Mouse (Mus musculus): ENCODE measurements at regions not wholly inside any gene's neighbourhood (a gene's known extent, or its start where the extent isn't known, plus 50 kb on each side); places are given as distances from the start of the nearest gene placed in this dataset.

DNA sequence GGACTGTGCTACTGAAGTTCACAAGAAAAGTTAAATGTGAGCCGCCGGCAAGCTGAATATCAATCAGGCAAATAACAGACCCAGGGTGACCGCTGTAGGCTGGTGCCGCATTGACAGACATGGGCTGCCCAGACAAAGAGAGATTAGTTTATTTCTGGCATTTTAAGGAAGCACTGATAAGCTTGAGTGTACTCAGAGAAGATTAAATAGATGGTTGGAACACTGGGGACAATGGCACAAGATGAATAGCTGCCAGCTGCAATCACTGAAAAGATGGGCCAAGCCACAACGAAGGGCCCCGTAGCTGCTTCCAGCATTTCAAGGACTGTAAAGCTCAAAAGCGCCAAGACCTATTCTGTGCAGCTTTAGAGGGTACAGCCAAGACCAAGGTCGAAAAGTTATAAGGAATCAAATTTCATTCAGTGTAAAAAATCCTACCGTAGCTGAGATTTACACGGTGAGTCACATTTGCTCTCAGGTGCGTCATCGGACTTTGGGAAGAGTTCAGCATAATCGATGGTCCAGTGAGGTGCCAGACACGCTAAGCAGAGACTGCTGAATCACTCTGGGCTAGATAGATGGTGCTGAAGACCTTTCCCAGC is 285.1 kb upstream of the Camk1g start:
- Histone ChIP-seq H3K4me3 (no peak overlapping the region), H3K27me3 (replicated peaks) (no peaks in the 10 kb centered on the region), H3K9ac (0 out of 2 replicates have a peak overlapping the region, but pooled peaks have one; percentile 15), H3K4me2 (peak overlapping the region; percentile 29), H3K27ac (ENCODE audit: poor library complexity, severe bottlenecking) (no peak overlapping the region), H3K9me3 (replicated peaks) (no peaks in the 10 kb centered on the region), H3K36me3 (no peaks in the 10 kb centered on the region), H3K4me1 (replicated peaks) (peaks cover 11% of the 10 kb centered on the region)
- 39% methylated on average over 14 of the region's 14 CpGs for WGBS
- no peak for ATAC-seq (ENCODE audit: insufficient number of reproducible peaks, low FRiP score)

DNA sequence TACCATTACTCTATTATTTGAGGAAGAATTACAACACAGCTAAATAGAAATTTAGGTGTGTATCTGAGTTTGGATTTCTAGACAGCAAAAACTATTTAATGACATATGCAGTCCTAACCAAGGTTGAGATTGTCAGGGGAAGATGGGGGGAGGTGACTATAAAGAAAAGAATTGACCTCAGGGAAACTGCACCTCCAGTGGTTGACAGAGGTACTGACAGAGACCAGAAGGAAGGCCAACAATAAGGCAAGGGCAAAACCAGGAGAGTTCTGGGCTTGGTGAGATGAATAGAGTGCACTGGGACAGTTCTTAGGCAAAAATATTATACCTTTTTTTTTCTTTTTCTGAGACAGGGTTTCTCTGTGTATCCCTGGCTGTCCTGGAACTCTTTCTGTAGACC is 280.2 kb upstream of the Camk1g start:
- Histone ChIP-seq H3K4me3 (no peak overlapping the region), H3K36me3 (no peaks in the 10 kb centered on the region), H3K27ac (ENCODE audit: poor library complexity, severe bottlenecking) (no peak overlapping the region), H3K27me3 (replicated peaks) (no peaks in the 10 kb centered on the region), H3K9ac (no peak overlapping the region), H3K4me2 (no peak overlapping the region), H3K9me3 (replicated peaks) (no peaks in the 10 kb centered on the region), H3K4me1 (replicated peaks) (peaks cover 5% of the 10 kb centered on the region)
- ATAC-seq (ENCODE audit: insufficient number of reproducible peaks, low FRiP score), result no peak

DNA sequence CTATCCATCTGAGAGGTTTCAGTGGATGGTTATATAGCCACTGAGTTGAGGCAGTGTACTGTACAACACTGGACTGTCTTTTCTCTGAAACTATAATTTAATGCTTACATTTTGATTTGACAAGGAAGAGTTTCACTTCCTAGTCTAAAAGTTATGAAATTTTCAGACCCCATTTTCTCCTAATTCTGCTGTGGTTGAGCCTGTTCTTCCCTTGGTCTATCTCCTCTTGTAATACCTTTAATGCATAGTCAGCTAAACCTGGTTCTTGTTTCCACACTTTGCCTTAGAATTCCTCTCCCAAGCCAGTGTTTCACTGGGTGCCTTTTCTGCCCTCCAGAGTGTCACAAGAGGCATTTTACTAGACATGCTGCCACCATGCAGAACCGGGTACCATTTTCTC is 279.3 kb upstream of the Camk1g start:
- Histone ChIP-seq H3K36me3 (no peaks in the 10 kb centered on the region), H3K4me1 (replicated peaks) (no peaks in the 10 kb centered on the region), H3K4me2 (no peak overlapping the region), H3K4me3 (no peak overlapping the region), H3K27me3 (replicated peaks) (no peaks in the 10 kb centered on the region), H3K9me3 (replicated peaks) (no peaks in the 10 kb centered on the region), H3K27ac (ENCODE audit: poor library complexity, severe bottlenecking) (no peak overlapping the region), H3K9ac (no peak overlapping the region)
- no peak for ATAC-seq (ENCODE audit: insufficient number of reproducible peaks, low FRiP score)
- WGBS, result 80% methylated on average over 1 of the region's 1 CpGs

DNA sequence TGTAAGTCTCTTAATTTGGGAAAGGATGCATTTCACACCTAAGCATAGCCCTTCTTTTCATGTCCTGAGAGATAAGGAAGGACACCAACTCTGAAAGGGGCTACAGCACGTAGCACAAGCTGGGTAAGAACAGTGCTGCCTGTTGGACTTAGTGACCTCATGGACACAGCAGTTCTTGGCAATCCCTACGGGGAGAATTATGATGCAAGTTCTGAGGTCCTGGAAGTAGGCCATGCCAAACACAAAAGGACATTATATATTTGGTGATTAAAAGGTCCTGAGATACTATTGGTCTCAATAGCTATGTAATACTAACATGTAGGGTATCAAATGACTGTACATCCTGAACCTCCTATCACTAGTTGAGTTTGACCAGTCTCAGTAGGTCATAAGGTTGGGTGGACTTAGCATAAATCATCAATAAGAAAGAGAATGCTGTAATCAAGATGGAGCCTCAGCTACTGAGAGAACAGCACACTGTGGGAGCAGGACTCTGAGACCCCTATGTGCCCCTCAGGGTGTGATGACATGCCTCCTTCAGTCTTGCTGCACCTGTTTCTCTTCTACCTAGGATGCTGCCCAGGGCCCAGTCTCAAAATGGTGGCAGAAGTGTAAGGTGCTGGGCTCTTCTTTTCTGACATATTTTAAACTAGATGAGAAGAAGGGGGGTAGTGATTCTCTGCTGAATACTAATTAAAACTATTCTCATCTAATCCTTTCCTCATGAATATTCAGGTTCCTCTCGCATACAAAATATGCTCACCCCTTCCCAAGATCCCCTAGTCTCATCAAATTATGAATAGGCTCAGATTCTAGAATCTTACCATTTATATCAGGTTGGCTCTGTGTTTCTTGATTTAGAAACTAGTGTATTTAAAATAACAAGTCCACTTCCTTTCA is 277.5 kb upstream of the Camk1g start:
- no peak for ATAC-seq (ENCODE audit: insufficient number of reproducible peaks, low FRiP score)
- WGBS, result 69% methylated on average over 3 of the region's 3 CpGs

DNA sequence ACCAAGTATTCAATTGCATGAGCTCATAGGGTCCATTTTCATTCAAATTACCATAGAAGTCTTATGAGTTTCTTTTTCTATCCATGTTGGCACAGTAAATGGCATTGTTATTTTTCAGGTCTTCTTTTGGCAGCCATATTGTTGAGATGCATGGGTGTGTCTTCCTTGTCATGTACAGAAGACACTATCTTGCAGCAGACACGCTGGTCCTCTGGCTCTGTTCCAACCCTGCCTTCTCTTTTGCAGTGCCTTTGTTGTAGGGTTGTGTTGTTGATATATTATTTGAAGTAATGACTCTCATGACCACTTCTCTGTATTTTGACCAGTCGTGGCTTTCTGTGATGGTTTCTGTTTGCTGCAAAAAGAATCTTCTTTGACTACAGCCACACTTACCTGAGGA is 274.4 kb upstream of the Camk1g start:
- ATAC-seq (ENCODE audit: insufficient number of reproducible peaks, low FRiP score), result no peak
- Histone ChIP-seq H3K4me2 (no peak overlapping the region), H3K9me3 (replicated peaks) (no peaks in the 10 kb centered on the region), H3K4me1 (replicated peaks) (no peaks in the 10 kb centered on the region), H3K9ac (no peak overlapping the region), H3K4me3 (no peak overlapping the region), H3K36me3 (no peaks in the 10 kb centered on the region), H3K27me3 (replicated peaks) (no peaks in the 10 kb centered on the region), H3K27ac (ENCODE audit: poor library complexity, severe bottlenecking) (no peak overlapping the region)
- 78% methylated on average over 2 of the region's 2 CpGs for WGBS

More for the DNA sequence above, 277.5 kb upstream of the Camk1g start:
- Histone ChIP-seq H3K27me3 (replicated peaks) (no peaks in the 10 kb centered on the region), H3K4me3 (no peak overlapping the region), H3K36me3 (no peaks in the 10 kb centered on the region), H3K4me1 (replicated peaks) (no peaks in the 10 kb centered on the region), H3K9me3 (replicated peaks) (no peaks in the 10 kb centered on the region), H3K27ac (ENCODE audit: poor library complexity, severe bottlenecking) (no peak overlapping the region), H3K4me2 (no peak overlapping the region), H3K9ac (no peak overlapping the region)

DNA sequence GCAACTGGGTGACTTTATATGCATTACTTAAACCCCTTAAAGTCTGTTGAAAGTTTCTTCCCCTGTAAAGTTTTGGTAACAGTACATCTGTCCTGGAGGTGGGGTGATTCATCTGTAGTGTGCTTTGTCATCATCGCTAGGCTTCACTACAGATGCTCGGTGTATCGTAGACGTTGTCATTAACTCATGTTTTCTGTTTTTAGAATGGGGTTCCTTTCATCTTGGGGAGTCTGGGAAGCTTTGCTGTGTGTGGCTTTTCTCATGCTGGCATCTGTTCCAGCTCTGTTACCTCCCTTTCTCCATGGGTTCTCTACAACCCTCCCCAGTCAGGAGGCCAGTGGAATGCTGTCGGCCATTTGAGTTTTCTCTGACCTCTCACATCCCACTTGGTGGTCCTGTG is 266.4 kb upstream of the Camk1g start:
- Histone ChIP-seq H3K27me3 (replicated peaks) (no peaks in the 10 kb centered on the region; the same call in 1 of the 2 replicates), H3K9ac (no peak overlapping the region), H3K4me2 (no peak overlapping the region), H3K4me1 (replicated peaks) (no peaks in the 10 kb centered on the region), H3K4me3 (no peak overlapping the region), H3K27ac (ENCODE audit: poor library complexity, severe bottlenecking) (no peak overlapping the region), H3K9me3 (replicated peaks) (no peaks in the 10 kb centered on the region), H3K36me3 (no peaks in the 10 kb centered on the region)
- 73% methylated on average over 5 of the region's 5 CpGs for WGBS
- no peak for ATAC-seq (ENCODE audit: insufficient number of reproducible peaks, low FRiP score)

DNA sequence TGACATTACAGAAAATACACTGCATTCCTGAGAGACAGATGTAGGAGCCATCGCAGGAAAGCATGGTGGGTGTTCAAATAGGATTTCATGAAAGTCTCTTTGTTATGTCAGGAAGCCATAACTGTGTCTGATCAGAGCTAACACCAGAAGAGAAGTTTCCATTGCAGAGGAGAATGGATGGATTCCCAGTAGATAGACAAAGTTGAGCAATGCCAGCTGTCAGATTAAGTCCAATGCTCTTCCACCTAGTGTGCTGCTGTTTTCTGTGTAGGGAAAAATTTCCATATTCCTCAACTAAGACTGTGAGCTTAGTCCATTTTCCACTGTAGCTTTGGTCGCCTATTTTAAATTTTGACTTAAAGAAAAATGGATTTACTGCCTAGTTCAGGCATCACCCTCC is 262.0 kb upstream of the Camk1g start:
- H3K9me3 ChIP-seq (replicated peaks), result no peaks in the 10 kb centered on the region
- peaks cover 18% of the 10 kb centered on the region for H3K4me1 ChIP-seq (replicated peaks)
- 78% methylated on average over 2 of the region's 2 CpGs for WGBS
- H3K4me2 ChIP-seq, result peak overlapping the region; percentile 36; the same call in 1 of the 2 replicates
- no peaks in the 10 kb centered on the region; the same call in 1 of the 2 replicates for H3K27me3 ChIP-seq (replicated peaks)
- H3K9ac ChIP-seq, result no peak overlapping the region
- no peak overlapping the region for H3K4me3 ChIP-seq
- no peak overlapping the region for H3K27ac ChIP-seq (ENCODE audit: poor library complexity, severe bottlenecking)
- H3K36me3 ChIP-seq, result no peaks in the 10 kb centered on the region
- no peak for ATAC-seq (ENCODE audit: insufficient number of reproducible peaks, low FRiP score)

DNA sequence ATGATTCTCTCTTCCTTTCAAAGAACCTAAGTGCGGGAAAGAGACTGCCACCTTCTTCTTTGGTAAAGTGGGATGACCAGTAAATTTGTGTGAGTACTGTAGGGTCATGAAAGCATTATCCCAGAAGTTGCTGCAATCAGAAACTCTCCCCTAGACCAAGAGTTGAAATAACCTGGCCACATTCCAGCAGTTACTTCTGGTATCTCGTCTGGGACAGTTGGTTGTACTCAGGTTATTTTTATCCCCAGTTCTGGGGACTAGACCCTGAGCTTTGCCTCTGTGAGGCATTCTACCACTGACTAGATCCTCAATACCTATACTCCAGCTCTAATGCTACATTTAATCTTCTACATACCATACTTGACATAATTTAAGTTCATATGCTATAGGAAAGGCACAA is 259.8 kb upstream of the Camk1g start:
- ATAC-seq (ENCODE audit: insufficient number of reproducible peaks, low FRiP score), result no peak; the same call in 1 of the 2 replicates
- H3K36me3 ChIP-seq, result no peaks in the 10 kb centered on the region
- H3K27me3 ChIP-seq (replicated peaks), result peaks cover 4% of the 10 kb centered on the region
- H3K4me2 ChIP-seq, result no peak overlapping the region
- no peak overlapping the region for H3K9ac ChIP-seq
- H3K4me1 ChIP-seq (replicated peaks), result peaks cover 34% of the 10 kb centered on the region
- H3K27ac ChIP-seq (ENCODE audit: poor library complexity, severe bottlenecking), result peak overlapping the region; percentile 34; the same call in 1 of the 2 replicates
- no peaks in the 10 kb centered on the region for H3K9me3 ChIP-seq (replicated peaks)
- H3K4me3 ChIP-seq, result no peak overlapping the region
- WGBS, result 36% methylated on average over 2 of the region's 2 CpGs

DNA sequence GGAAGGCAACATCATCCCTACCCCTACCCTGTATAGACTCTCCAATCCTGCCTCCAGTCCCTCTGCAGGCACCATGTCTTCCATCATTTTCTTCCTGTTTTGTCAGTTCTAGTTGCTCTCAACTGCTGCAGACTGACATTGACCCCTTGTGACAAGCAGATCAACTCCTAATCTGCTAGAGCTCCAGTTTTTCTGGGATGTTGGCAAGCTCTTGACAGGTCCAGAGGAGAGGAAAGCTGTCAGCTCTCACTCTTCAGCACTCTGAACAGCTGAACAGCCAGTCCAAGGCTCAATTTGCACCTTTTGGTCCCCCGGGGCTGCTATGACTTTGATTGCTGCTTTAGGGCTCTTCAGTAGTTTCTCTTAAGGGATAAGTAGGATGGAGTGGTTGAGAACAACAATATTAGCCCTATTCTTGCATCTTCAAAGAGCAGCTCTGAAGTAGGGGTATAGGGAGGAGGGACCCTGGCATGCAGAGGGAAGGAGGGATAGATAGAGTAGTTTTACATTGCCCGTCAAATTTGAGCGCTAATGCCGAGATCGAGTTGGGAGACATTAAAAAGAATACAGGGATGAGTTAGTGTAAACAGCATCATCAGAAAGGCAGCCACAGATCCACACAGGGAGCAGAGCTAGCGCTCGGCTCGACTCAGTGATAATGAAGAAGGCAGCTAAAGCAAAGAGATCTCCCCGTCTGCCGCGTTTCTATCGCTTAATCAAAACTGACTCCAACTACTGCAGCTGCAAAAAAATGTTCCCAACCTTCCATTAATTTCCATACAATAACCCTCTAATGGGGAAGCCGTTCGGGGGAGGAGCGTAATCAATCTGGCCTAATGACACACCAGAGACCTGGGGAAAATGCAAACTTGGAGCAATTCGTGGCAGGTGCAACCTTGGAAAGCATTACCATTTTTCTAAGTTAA is 257.1 kb upstream of the Camk1g start:
- Histone ChIP-seq H3K4me2 (no peak overlapping the region), H3K9me3 (replicated peaks) (no peaks in the 10 kb centered on the region), H3K36me3 (no peaks in the 10 kb centered on the region), H3K27me3 (replicated peaks) (peaks cover 9% of the 10 kb centered on the region; the same call in 1 of the 2 replicates), H3K9ac (no peak overlapping the region), H3K4me1 (replicated peaks) (peaks cover 34% of the 10 kb centered on the region), H3K4me3 (no peak overlapping the region), H3K27ac (ENCODE audit: poor library complexity, severe bottlenecking) (no peak overlapping the region; the same call in 1 of the 2 replicates)
- ATAC-seq (ENCODE audit: insufficient number of reproducible peaks, low FRiP score), result no peak
- WGBS, result 55% methylated on average over 16 of the region's 16 CpGs

DNA sequence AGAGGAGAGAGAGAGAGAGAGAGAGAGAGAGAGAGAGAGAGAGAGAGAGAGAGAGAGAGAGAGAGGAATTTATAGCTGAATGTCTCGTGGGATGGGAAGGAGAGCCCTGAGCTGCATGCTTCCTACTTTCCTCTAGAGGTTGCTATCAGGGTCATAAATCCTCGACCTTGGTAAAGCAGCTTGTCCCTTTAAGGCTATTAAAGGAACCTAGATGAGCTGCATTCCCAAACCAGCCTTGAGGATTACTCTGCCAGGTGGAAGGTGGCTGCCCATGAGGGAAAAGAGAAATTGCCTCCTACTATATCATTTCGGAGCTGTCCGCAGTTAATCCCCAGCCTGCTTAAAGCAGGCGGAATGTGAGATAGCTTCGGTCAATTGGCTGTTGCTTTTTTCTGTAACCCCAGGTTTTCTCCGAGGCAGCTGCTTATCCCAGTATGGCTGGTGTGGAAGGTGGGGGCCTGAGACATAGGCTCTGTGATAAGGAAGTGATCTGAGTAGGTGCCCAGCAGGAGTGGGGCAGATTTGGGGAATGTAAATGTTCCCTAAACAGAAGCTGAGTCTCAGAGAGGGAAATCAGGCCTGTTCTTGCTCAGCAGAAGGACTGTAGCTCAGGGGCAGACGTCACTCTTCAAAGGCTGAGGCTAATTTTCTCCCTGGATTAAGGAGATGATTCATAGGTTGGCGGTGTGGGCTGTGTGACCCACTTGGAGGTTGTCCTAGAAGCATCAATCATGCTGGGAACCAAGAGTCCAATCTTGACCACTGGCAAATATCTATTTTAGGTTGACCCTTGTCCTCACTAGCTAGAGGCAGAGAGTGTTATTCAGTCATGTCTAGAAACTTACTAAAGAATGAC is 255.2 kb upstream of the Camk1g start:
- ATAC-seq (ENCODE audit: insufficient number of reproducible peaks, low FRiP score), result no peak
- H3K36me3 ChIP-seq, result no peaks in the 10 kb centered on the region
- 6% methylated on average over 9 of the region's 9 CpGs for WGBS
- 0 out of 2 replicates have a peak overlapping the region, but pooled peaks have one; percentile 7 for H3K9ac ChIP-seq
- peak overlapping the region; percentile 33; the same call in 1 of the 2 replicates for H3K4me2 ChIP-seq
- H3K4me3 ChIP-seq, result no peak overlapping the region
- no peak overlapping the region for H3K27ac ChIP-seq (ENCODE audit: poor library complexity, severe bottlenecking)
- H3K4me1 ChIP-seq (replicated peaks), result peaks cover 31% of the 10 kb centered on the region
- no peaks in the 10 kb centered on the region for H3K9me3 ChIP-seq (replicated peaks)
- H3K27me3 ChIP-seq (replicated peaks), result peaks cover 9% of the 10 kb centered on the region; the same call in 1 of the 2 replicates
